Mouse (Mus musculus) midbrain, embryonic 13.5 days (tissue): Measurements from ENCODE around the gene Caln1. TPM values are rescaled to one million over a fixed set of nuclear protein-coding genes. Genes with fewer than 3 reads are reported as not detected.

ENCODE experiments used
- ATAC-seq: fragments of 200-750 bp; cut with Nextera tagmentation; 2 replicates; pipeline ENCODE4 v1.8.0; 2017; ENCODE audit warnings: mild to moderate bottlenecking, moderate TSS enrichment, moderate library complexity
- H3K27ac ChIP-seq: fragments of 300-500 bp; sonication (generic); 2 replicates; pipeline ENCODE4 v1.5.1; 2015; ENCODE audit warnings: inconsistent platforms, mild to moderate bottlenecking, moderate library complexity
- H3K27me3 ChIP-seq: fragments of 300-500 bp; sonication (generic); 2 replicates; pipeline ENCODE4 v1.6.1; 2015; ENCODE audit warnings: mild to moderate bottlenecking, inconsistent platforms
- H3K36me3 ChIP-seq: fragments of 300-500 bp; sonication (generic); 2 replicates; pipeline ENCODE4 v1.6.1; 2015; ENCODE audit warnings: mild to moderate bottlenecking, inconsistent platforms
- H3K4me1 ChIP-seq: fragments of 300-500 bp; sonication (generic); replicated peaks from 2 replicates; pipeline ENCODE4 v1.6.1; 2015; ENCODE audit warnings: inconsistent platforms
- H3K4me2 ChIP-seq: fragments of 300-500 bp; sonication (generic); replicated peaks from 2 replicates; pipeline ENCODE4 v1.6.1; 2015; ENCODE audit warnings: moderate library complexity, mild to moderate bottlenecking, inconsistent platforms
- H3K4me3 ChIP-seq: fragments of 300-500 bp; sonication (generic); replicated peaks from 2 replicates; pipeline ENCODE4 v1.5.1; 2015; ENCODE audit warnings: mild to moderate bottlenecking, inconsistent platforms
- H3K9ac ChIP-seq: fragments of 300-500 bp; sonication (generic); replicated peaks from 2 replicates; pipeline ENCODE4 v1.6.1; 2015; ENCODE audit warnings: mild to moderate bottlenecking, inconsistent platforms
- H3K9me3 ChIP-seq: fragments of 300-500 bp; sonication (generic); 2 replicates; pipeline ENCODE4 v1.6.1; 2016; ENCODE audit warnings: mild to moderate bottlenecking, inconsistent platforms
- WGBS: fragments of 180-500 bp; shearing (Covaris S2); methylation state at CpG from one replicate; pipeline ENCODE4 v1.1.7; 2015; 5-methylcytosine and 5-hydroxymethylcytosine counted together
- polyA plus RNA-seq: library from polyadenylated mRNA; unstranded; fragments of >200 nt; fragmentation: Nextera tagmentation; extraction: Ambion mirVana; gene quantifications from 2 replicates; pipeline ENCODE4 v1.2.1, GENCODE M21; 2015

The Caln1 gene
- polyA plus RNA-seq, 1 experiment from 2014 or later: 4.6 TPM

GRCm38 (mm10) chr5:130792755-130793452 is 423.6 kb downstream of the Caln1 start:
- 88% methylated on average over 3 of the region's 3 CpGs for WGBS
- Histone ChIP-seq H3K9me3 (no peaks in the 10 kb centered on the region), H3K36me3 (no peaks in the 10 kb centered on the region), H3K27me3 (no peaks in the 10 kb centered on the region), H3K9ac (no peak overlapping the region), H3K27ac (no peak overlapping the region), H3K4me3 (no peak overlapping the region), H3K4me2 (no peak overlapping the region), H3K4me1 (no peaks in the 10 kb centered on the region)
- ATAC-seq: no peak

GRCm38 (mm10) chr5:130797713-130798112 is 428.5 kb downstream of the Caln1 start:
- Histone ChIP-seq H3K27ac (no peak overlapping the region), H3K27me3 (no peaks in the 10 kb centered on the region), H3K4me3 (no peak overlapping the region), H3K9ac (no peak overlapping the region), H3K36me3 (no peaks in the 10 kb centered on the region), H3K9me3 (no peaks in the 10 kb centered on the region), H3K4me2 (no peak overlapping the region), H3K4me1 (no peaks in the 10 kb centered on the region)
- no peak for ATAC-seq
- WGBS: 85% methylated on average over 5 of the region's 5 CpGs

GRCm38 (mm10) chr5:130810314-130810713 is 441.1 kb downstream of the Caln1 start:
- H3K9ac ChIP-seq: no peak overlapping the region
- no peaks in the 10 kb centered on the region for H3K4me1 ChIP-seq
- H3K27me3 ChIP-seq: no peaks in the 10 kb centered on the region
- H3K4me2 ChIP-seq: no peak overlapping the region
- ATAC-seq: no peak
- H3K27ac ChIP-seq: no peak overlapping the region
- WGBS: 13% methylated on average over 6 of the region's 6 CpGs
- no peak overlapping the region for H3K4me3 ChIP-seq
- no peaks in the 10 kb centered on the region for H3K9me3 ChIP-seq
- no peaks in the 10 kb centered on the region for H3K36me3 ChIP-seq

- H3K9ac ChIP-seq: no peak overlapping the region
- no peaks in the 10 kb centered on the region for H3K9me3 ChIP-seq
- no peaks in the 10 kb centered on the region for H3K36me3 ChIP-seq
- H3K4me2 ChIP-seq: no peak overlapping the region
- WGBS: 36% methylated on average over 1 of the region's 1 CpGs
- H3K27ac ChIP-seq: no peak overlapping the region
- no peaks in the 10 kb centered on the region for H3K27me3 ChIP-seq
- H3K4me3 ChIP-seq: no peak overlapping the region
- no peaks in the 10 kb centered on the region for H3K4me1 ChIP-seq
- no peak for ATAC-seq
Measured at GRCm38 (mm10) chr5:130810846-130811245, 441.6 kb downstream of the Caln1 start.

- H3K4me3 ChIP-seq: no peak overlapping the region
- WGBS: 38% methylated on average over 3 of the region's 3 CpGs
- H3K4me1 ChIP-seq: no peaks in the 10 kb centered on the region
- no peaks in the 10 kb centered on the region for H3K9me3 ChIP-seq
- H3K27me3 ChIP-seq: no peaks in the 10 kb centered on the region
- H3K9ac ChIP-seq: no peak overlapping the region
- H3K4me2 ChIP-seq: no peak overlapping the region
- ATAC-seq: no peak
- no peak overlapping the region for H3K27ac ChIP-seq
- no peaks in the 10 kb centered on the region for H3K36me3 ChIP-seq
Measured at GRCm38 (mm10) chr5:130811266-130811665, 442.0 kb downstream of the Caln1 start.

- H3K9me3 ChIP-seq: no peaks in the 10 kb centered on the region
- H3K9ac ChIP-seq: no peak overlapping the region
- H3K4me3 ChIP-seq: no peak overlapping the region
- no peaks in the 10 kb centered on the region for H3K4me1 ChIP-seq
- 85% methylated on average over 3 of the region's 3 CpGs for WGBS
- H3K4me2 ChIP-seq: no peak overlapping the region
- no peak for ATAC-seq
- H3K27ac ChIP-seq: no peak overlapping the region
- no peaks in the 10 kb centered on the region for H3K36me3 ChIP-seq
- no peaks in the 10 kb centered on the region for H3K27me3 ChIP-seq
Measured at GRCm38 (mm10) chr5:130811966-130812365, 442.7 kb downstream of the Caln1 start.

GRCm38 (mm10) chr5:130812556-130812955 is 443.3 kb downstream of the Caln1 start:
- H3K4me3 ChIP-seq: no peak overlapping the region
- H3K36me3 ChIP-seq: no peaks in the 10 kb centered on the region
- no peaks in the 10 kb centered on the region for H3K27me3 ChIP-seq
- H3K27ac ChIP-seq: no peak overlapping the region
- no peak overlapping the region for H3K9ac ChIP-seq
- H3K4me1 ChIP-seq: no peaks in the 10 kb centered on the region
- no peak for ATAC-seq
- no peak overlapping the region for H3K4me2 ChIP-seq
- WGBS: 94% methylated on average over 8 of the region's 8 CpGs
- no peaks in the 10 kb centered on the region for H3K9me3 ChIP-seq

GRCm38 (mm10) chr5:130813089-130813488 is 443.8 kb downstream of the Caln1 start:
- no peak overlapping the region for H3K27ac ChIP-seq
- H3K9ac ChIP-seq: no peak overlapping the region
- H3K4me2 ChIP-seq: no peak overlapping the region
- no peaks in the 10 kb centered on the region for H3K27me3 ChIP-seq
- 89% methylated on average over 9 of the region's 9 CpGs for WGBS
- no peaks in the 10 kb centered on the region for H3K36me3 ChIP-seq
- H3K9me3 ChIP-seq: no peaks in the 10 kb centered on the region
- ATAC-seq: no peak
- no peak overlapping the region for H3K4me3 ChIP-seq
- no peaks in the 10 kb centered on the region for H3K4me1 ChIP-seq

- Histone ChIP-seq H3K4me3 (no peak overlapping the region), H3K27me3 (no peaks in the 10 kb centered on the region), H3K36me3 (no peaks in the 10 kb centered on the region), H3K27ac (no peak overlapping the region), H3K4me1 (no peaks in the 10 kb centered on the region), H3K9me3 (no peaks in the 10 kb centered on the region), H3K4me2 (no peak overlapping the region), H3K9ac (no peak overlapping the region)
- ATAC-seq: no peak
- 91% methylated on average over 5 of the region's 5 CpGs for WGBS
Measured at GRCm38 (mm10) chr5:130815352-130815751, 446.1 kb downstream of the Caln1 start.

- H3K4me1 ChIP-seq: no peaks in the 10 kb centered on the region
- whole genome bisulfite sequencing: 85% methylated on average over 4 of the region's 4 CpGs
- H3K36me3 ChIP-seq: no peaks in the 10 kb centered on the region
Measured at GRCm38 (mm10) chr5:130820021-130820648, 450.9 kb downstream of the Caln1 start.

GRCm38 (mm10) chr5:130820661-130821060 is 451.4 kb downstream of the Caln1 start:
- H3K4me2 ChIP-seq: no peak overlapping the region
- H3K9ac ChIP-seq: no peak overlapping the region
- H3K27me3 ChIP-seq: no peaks in the 10 kb centered on the region
- H3K9me3 ChIP-seq: no peaks in the 10 kb centered on the region
- H3K36me3 ChIP-seq: no peaks in the 10 kb centered on the region
- ATAC-seq: no peak
- no peak overlapping the region for H3K4me3 ChIP-seq
- H3K4me1 ChIP-seq: no peaks in the 10 kb centered on the region
- no peak overlapping the region for H3K27ac ChIP-seq
- WGBS: 92% methylated on average over 5 of the region's 5 CpGs

More at GRCm38 (mm10) chr5:130820021-130820648, 450.9 kb downstream of the Caln1 start:
- H3K4me2 ChIP-seq: no peak overlapping the region
- H3K9me3 ChIP-seq: no peaks in the 10 kb centered on the region
- no peaks in the 10 kb centered on the region for H3K27me3 ChIP-seq
- H3K4me3 ChIP-seq: no peak overlapping the region
- H3K9ac ChIP-seq: no peak overlapping the region
- H3K27ac ChIP-seq: no peak overlapping the region
- no peak for ATAC-seq

- ATAC-seq: no peak
- H3K27ac ChIP-seq: no peak overlapping the region
- no peak overlapping the region for H3K4me2 ChIP-seq
- WGBS: 88% methylated on average over 2 of the region's 2 CpGs
- no peak overlapping the region for H3K4me3 ChIP-seq
- no peaks in the 10 kb centered on the region for H3K4me1 ChIP-seq
- H3K9me3 ChIP-seq: 0 out of 2 replicates have a peak, but pooled peaks cover 7% of the 10 kb centered on the region
- H3K36me3 ChIP-seq: no peaks in the 10 kb centered on the region
- no peak overlapping the region for H3K9ac ChIP-seq
- no peaks in the 10 kb centered on the region for H3K27me3 ChIP-seq
Measured at GRCm38 (mm10) chr5:130825797-130826196, 456.5 kb downstream of the Caln1 start.
